Mouse (Mus musculus) heart, adult 2 months (tissue): ENCODE results near the gene Gm17364.

Source experiments
- CTCF ChIP-seq: fragments of 200-600 bp; IDR thresholded peaks from 2 replicates; pipeline ENCODE4 v1.8.1; 2022; ENCODE audit warnings: antibody characterized with exemption, mild to moderate bottlenecking, moderate library complexity
- POLR2A ChIP-seq: fragments of 200-500 bp; IDR thresholded peaks from 2 replicates; pipeline ENCODE4 v1.6.1; 2011; ENCODE audit warnings: mild to moderate bottlenecking, low read depth, low read length, control low read depth; ENCODE audit not compliant: insufficient read depth

DNA sequence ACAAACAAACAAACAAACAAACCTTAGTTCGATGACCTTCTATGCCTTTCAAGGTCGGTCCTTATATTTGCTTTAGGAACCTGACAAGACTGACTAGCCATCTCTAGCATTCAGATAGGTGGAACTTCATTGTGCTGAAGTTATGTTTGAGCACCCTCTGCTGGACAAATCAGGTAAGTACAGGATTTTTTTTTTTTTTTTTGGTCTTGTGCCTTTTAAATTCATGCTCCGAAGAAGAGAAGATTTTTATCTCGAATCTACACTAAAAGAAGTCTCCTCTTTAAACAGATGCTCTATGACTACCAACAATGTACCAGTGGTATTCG lies 35.0 kb downstream of the Gm17364 start:
- TF ChIP-seq POLR2A (no peak), CTCF (peak; percentile 85)
